Mouse (Mus musculus) brain, embryonic 14.5 days (tissue): Measurements from ENCODE around the gene Lrp2.

Experiments
- CTCF ChIP-seq: fragments of 200-500 bp; IDR thresholded peaks from 2 replicates; pipeline ENCODE4 v1.5.1; 2012; ENCODE audit warnings: inconsistent platforms, mild to moderate bottlenecking, moderate library complexity, borderline replicate concordance; ENCODE audit not compliant: insufficient read depth, insufficient read length; ENCODE audit errors: extremely low read depth
- POLR2A ChIP-seq: fragments of 200-500 bp; IDR thresholded peaks from 2 replicates; pipeline ENCODE4 v1.6.1; 2012; ENCODE audit warnings: mild to moderate bottlenecking, inconsistent platforms, borderline replicate concordance; ENCODE audit not compliant: poor library complexity, insufficient read depth, insufficient read length, severe bottlenecking; ENCODE audit errors: extremely low read depth

DNA sequence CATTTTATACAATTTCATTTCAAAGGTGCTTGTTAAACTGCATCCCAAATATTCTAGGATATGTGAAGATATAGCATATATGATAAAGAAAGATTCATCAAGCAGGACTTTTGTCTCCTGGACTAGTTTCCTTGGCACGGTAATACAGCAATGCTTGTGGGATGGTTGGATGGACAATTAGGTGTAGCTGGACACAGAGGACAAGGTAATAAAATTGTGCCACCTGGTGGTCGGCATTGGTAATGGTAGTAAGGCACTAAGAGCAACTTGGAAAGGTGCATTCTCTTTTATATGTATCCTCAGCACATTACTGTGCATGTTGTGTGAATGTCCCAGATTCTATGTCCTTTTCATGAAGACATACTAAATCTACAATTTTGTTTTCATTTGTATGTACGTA, 157.7 kb downstream of the Lrp2 start:
- TF ChIP-seq POLR2A (no peak), CTCF (peak; percentile 72; the same call in 1 of the 2 replicates)
